Mouse (Mus musculus) olfactory bulb, adult 2 months (tissue): ENCODE data around the gene Defb18. TPM values are rescaled to one million over a fixed set of nuclear protein-coding genes. Genes with fewer than 3 reads are reported as not detected.
"Not testable (repeated sequence)": the region's sequence is repeated elsewhere in the genome, so short reads cannot be mapped to it uniquely, and the experiment has no call there.

ENCODE experiments used
- H3K27ac ChIP-seq: fragments of 200-500 bp; 2 replicates; pipeline ENCODE4 v1.5.1; 2012; ENCODE audit warnings: low read depth, low read length; ENCODE audit not compliant: insufficient read depth
- H3K4me1 ChIP-seq: fragments of 200-500 bp; 2 replicates; pipeline ENCODE4 v1.6.1; 2012; ENCODE audit warnings: low read length; ENCODE audit not compliant: control insufficient read depth, insufficient read depth
- H3K4me3 ChIP-seq: fragments of 200-500 bp; 2 replicates; pipeline ENCODE4 v1.5.1; 2012; ENCODE audit warnings: mild to moderate bottlenecking, low read depth, low read length, moderate library complexity; ENCODE audit not compliant: insufficient read depth
- CTCF ChIP-seq: fragments of 200-500 bp; IDR thresholded peaks from 2 replicates; pipeline ENCODE4 v1.5.1; 2012; ENCODE audit warnings: low read depth, mild to moderate bottlenecking, low read length, moderate library complexity; ENCODE audit not compliant: insufficient read depth
- POLR2A ChIP-seq: fragments of 200-500 bp; IDR thresholded peaks from 2 replicates; pipeline ENCODE4 v1.6.1; 2012; ENCODE audit warnings: mild to moderate bottlenecking, low read depth, low read length, moderate library complexity; ENCODE audit not compliant: insufficient read depth
- WGBS: fragments of 180-500 bp; shearing (Covaris S2); methylation state at CpG from one replicate; pipeline ENCODE4 v1.1.7; 2018; 5-methylcytosine and 5-hydroxymethylcytosine counted together
- polyA plus RNA-seq: library from polyadenylated mRNA; stranded (reverse); fragments of >200 nt; gene quantifications from 2 replicates; pipeline ENCODE4 v1.2.4, GENCODE M21; 2012; ENCODE audit warnings: low replicate concordance; ENCODE audit not compliant: missing spikeins, insufficient read depth, insufficient read length

Defb18 gene
- not detected in 2 replicates for polyA plus RNA-seq

DNA sequence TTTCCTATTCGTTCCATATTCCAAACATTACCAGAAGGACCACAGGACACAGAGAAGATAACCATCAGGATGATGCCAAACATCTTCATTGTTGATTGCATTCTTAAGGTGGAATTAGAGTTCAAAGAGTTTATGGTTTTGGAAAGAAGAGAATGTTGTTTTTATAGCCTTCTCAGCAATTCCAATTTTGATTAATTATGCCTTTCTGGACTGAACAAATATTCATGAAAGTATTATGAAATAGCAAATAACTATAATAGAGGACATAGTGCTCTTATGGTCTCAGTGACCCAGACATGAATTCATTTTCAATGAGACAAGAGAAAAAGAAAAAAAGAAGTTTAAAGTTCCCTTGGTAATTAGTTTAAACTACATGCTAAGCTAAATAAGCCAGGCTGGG lies at the start of gene Defb18:
TSS of gene Defb18 (minus strand) at position 101 of the 400 bp plus-strand sequence.
- H3K4me3 ChIP-seq: no peak within 1 kb of the TSS
- no peaks in the 10 kb centered on the region for H3K4me1 ChIP-seq
- no peak within 1 kb of the TSS for H3K27ac ChIP-seq
- WGBS: 77% methylated on average over 1 of the region's 1 CpGs
- no peak for TF ChIP-seq CTCF
- TF ChIP-seq POLR2A: no peak

DNA sequence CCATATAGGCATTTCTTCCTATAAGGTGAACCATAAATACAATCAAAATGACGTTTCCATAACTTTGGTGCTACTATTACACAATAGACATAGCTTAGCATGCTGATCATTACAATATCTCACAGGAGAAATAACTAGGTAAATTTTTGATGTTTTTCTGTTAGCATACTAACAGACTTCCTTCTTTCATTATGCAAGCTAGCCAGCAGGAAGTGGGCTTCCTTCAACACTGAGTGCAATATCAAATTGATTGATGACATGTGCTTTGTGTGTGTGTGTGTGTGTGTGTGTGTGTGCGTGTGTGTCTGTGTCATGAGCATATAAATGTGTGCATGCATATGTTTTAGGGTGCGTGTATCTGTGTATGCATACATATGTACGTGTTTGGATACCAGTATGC lies 33.9 kb upstream of the Defb18 start:
- H3K4me3 ChIP-seq: no peak overlapping the region
- TF ChIP-seq POLR2A (no peak), CTCF (no peak)
- 90% methylated on average over 4 of the region's 4 CpGs for WGBS
- H3K4me1 ChIP-seq: no peaks in the 10 kb centered on the region
- no peak overlapping the region for H3K27ac ChIP-seq

GRCm38 (mm10) chr1:18268845-18269244 lies 31.6 kb upstream of the Defb18 start:
- H3K27ac ChIP-seq: no peak overlapping the region
- TF ChIP-seq CTCF (no peak), POLR2A (no peak)
- H3K4me3 ChIP-seq: no peak overlapping the region
- no peaks in the 10 kb centered on the region for H3K4me1 ChIP-seq
- WGBS: 38% methylated on average over 5 of the region's 5 CpGs

DNA sequence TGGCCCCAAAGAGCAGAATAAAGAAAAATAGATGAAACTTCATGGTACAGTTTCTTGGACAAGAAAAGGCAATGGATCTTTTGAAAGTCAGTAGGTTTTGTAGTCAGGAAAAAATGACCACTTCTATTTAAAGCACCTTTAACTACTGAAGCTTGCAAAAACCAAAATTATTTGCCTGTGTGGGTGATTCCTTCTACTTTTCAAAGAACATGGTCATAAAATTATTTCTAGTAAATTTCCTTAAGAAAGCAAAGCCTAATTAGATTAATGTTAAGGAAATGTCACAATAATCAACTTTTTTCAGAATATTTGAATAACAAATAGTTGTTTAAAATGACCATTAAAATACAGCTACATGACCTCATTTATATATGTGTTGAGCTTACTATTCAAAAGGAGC lies 27.8 kb upstream of the Defb18 start, which contains the start of gene Defb41:
TSS of gene Defb41 (minus strand) at position 101 of the 400 bp plus-strand sequence.
- Histone ChIP-seq H3K4me3 (no peak within 1 kb of the TSS), H3K4me1 (no peaks in the 10 kb centered on the region), H3K27ac (no peak within 1 kb of the TSS)
- TF ChIP-seq POLR2A: no peak
- no peak for TF ChIP-seq CTCF

GRCm38 (mm10) chr1:18245801-18246580 lies 8.7 kb upstream of the Defb18 start:
- WGBS: 73% methylated on average over 9 of the region's 9 CpGs
- H3K4me3 ChIP-seq, H3K27ac ChIP-seq, H3K4me1 ChIP-seq: not testable (repeated sequence)

GRCm38 (mm10) chr1:18223385-18223945 lies 13.8 kb downstream of the Defb18 start:
- WGBS: 72% methylated on average over 3 of the region's 3 CpGs
- no peak overlapping the region for H3K4me3 ChIP-seq
- H3K27ac ChIP-seq: no peak overlapping the region
- TF ChIP-seq POLR2A (no peak), CTCF (no peak)
- H3K4me1 ChIP-seq: no peaks in the 10 kb centered on the region

GRCm38 (mm10) chr1:18191719-18192118 lies 45.5 kb downstream of the Defb18 start:
- 15% methylated on average over 4 of the region's 4 CpGs for WGBS
- Histone ChIP-seq H3K27ac (no peak overlapping the region), H3K4me3 (no peak overlapping the region), H3K4me1 (no peaks in the 10 kb centered on the region)
- no peak for TF ChIP-seq POLR2A
- TF ChIP-seq CTCF: no peak

GRCm38 (mm10) chr1:18190714-18191712 lies 46.2 kb downstream of the Defb18 start:
- 52% methylated on average over 1 of the region's 1 CpGs for WGBS
- no peak for TF ChIP-seq CTCF
- TF ChIP-seq POLR2A: no peak
- no peak overlapping the region for H3K27ac ChIP-seq
- no peaks in the 10 kb centered on the region for H3K4me1 ChIP-seq
- no peak overlapping the region for H3K4me3 ChIP-seq

Other genes with a start within 250 kb of the Defb18 start
- gene Crisp4, start 91.5 kb downstream of the Defb18 start, polyA plus RNA-seq: not detected in 2 replicates
- not detected in 2 replicates for gene Defb41, start 27.7 kb upstream of the Defb18 start, polyA plus RNA-seq